Mouse (Mus musculus) liver, adult 2 months (tissue): ENCODE measurements at regions not wholly inside any gene's neighbourhood (a gene's known extent, or its start where the extent isn't known, plus 50 kb on each side); places are given as distances from the start of the nearest gene placed in this dataset.

Source experiments
- CTCF ChIP-seq: fragments of 200-500 bp; IDR thresholded peaks from 2 replicates; pipeline ENCODE4 v1.5.1; 2011; ENCODE audit warnings: low read depth, low read length, control low read depth
- POLR2A ChIP-seq: fragments of 200-500 bp; IDR thresholded peaks from 2 replicates; pipeline ENCODE4 v1.6.1; 2011; ENCODE audit warnings: low read length, control low read depth; ENCODE audit not compliant: insufficient read depth; ENCODE audit errors: extremely low read depth

- no peak for TF ChIP-seq CTCF
- no peak for TF ChIP-seq POLR2A
Observed at GRCm38 (mm10) chr14:28775686-28776085, 242.3 kb upstream of the Lrtm1 start.
